Mouse (Mus musculus): ENCODE measurements around the gene Klhl23.
"Not testable (repeated sequence)": the region's sequence is repeated elsewhere in the genome, so short reads cannot be mapped to it uniquely, and the experiment has no call there.

Gene Klhl23

GRCm38 (mm10) chr2:69821711-69822110 lies at the start of gene Klhl23:
TSS of gene Klhl23 (plus strand) at chr2:69821944.
- no peak for DNase-seq

- DNase-seq, result no peak
Observed at GRCm38 (mm10) chr2:69773331-69773730, 48.4 kb upstream of the Klhl23 start.

GRCm38 (mm10) chr2:69777985-69778835 lies 43.5 kb upstream of the Klhl23 start:
- no peak for DNase-seq

- DNase-seq, result no peak
Observed at GRCm38 (mm10) chr2:69778836-69779177, 42.9 kb upstream of the Klhl23 start.

- no peak for DNase-seq
Observed at GRCm38 (mm10) chr2:69788974-69789373, 32.8 kb upstream of the Klhl23 start.

GRCm38 (mm10) chr2:69789429-69790069 lies 32.2 kb upstream of the Klhl23 start, which contains the start of the genes Ccdc173 and Phospho2:
TSS of gene Ccdc173 (minus strand) at chr2:69789575.
TSS of gene Phospho2 (plus strand) at chr2:69789623.
- peak; percentile 98 to 99 for DNase-seq

- DNase-seq, result peak; percentile 87 to 90
Observed at GRCm38 (mm10) chr2:69790285-69790684, 31.5 kb upstream of the Klhl23 start.

- no peak for DNase-seq
Observed at GRCm38 (mm10) chr2:69790722-69791121, 31.0 kb upstream of the Klhl23 start.

- peak; percentile 51 to 62 for DNase-seq
Observed at GRCm38 (mm10) chr2:69802911-69803312, 18.8 kb upstream of the Klhl23 start.

- DNase-seq, result no peak
Observed at GRCm38 (mm10) chr2:69803756-69804155, 18.0 kb upstream of the Klhl23 start.

GRCm38 (mm10) chr2:69804663-69805062 lies 17.1 kb upstream of the Klhl23 start:
- not testable (repeated sequence) for DNase-seq

- no peak for DNase-seq
Observed at GRCm38 (mm10) chr2:69810169-69810568, 11.6 kb upstream of the Klhl23 start.

- not testable (repeated sequence) for DNase-seq
Observed at GRCm38 (mm10) chr2:69811349-69811748, 10.4 kb upstream of the Klhl23 start.

- no peak for DNase-seq
Observed at GRCm38 (mm10) chr2:69816575-69816974, 5.2 kb upstream of the Klhl23 start.

- DNase-seq, result no peak
Observed at GRCm38 (mm10) chr2:69818350-69819085, 3.2 kb upstream of the Klhl23 start.

- DNase-seq, result no peak
Observed at GRCm38 (mm10) chr2:69820201-69820600, 1.5 kb upstream of the Klhl23 start.

GRCm38 (mm10) chr2:69822361-69823128 lies 801 bp downstream of the Klhl23 start:
- peak; percentile 45 to 76 for DNase-seq

- peak in 1 of 2 experiments; percentile 41 for DNase-seq
Observed at GRCm38 (mm10) chr2:69823129-69823677, 1.5 kb downstream of the Klhl23 start.

- DNase-seq, result peak; percentile 20 to 45
Observed at GRCm38 (mm10) chr2:69825898-69826297, 4.2 kb downstream of the Klhl23 start.

GRCm38 (mm10) chr2:69826380-69826779 lies 4.6 kb downstream of the Klhl23 start:
- DNase-seq, result peak; percentile 76 to 81

GRCm38 (mm10) chr2:69828031-69828430 lies 6.3 kb downstream of the Klhl23 start:
- no peak for DNase-seq

- no peak for DNase-seq
Observed at GRCm38 (mm10) chr2:69829680-69830079, 7.9 kb downstream of the Klhl23 start.

Measured in cerebellum, adult 18-20 months (tissue).